Mouse (Mus musculus) adrenal gland, adult 2 months (tissue): ENCODE measurements around the gene Arl6ip4. TPM values are rescaled to one million over a fixed set of nuclear protein-coding genes. Genes with fewer than 3 reads are reported as not detected.
A peak's percentile ranks its signal among the peaks of the same experiment; 100 is the strongest.

ENCODE experiments used
- DNase-seq: peaks from one replicate; pipeline ENCODE4 v3.0.0; 2021
- polyA plus RNA-seq: library from polyadenylated mRNA; depleted of rRNA; stranded (reverse); fragments of >200 nt; gene quantifications from 2 replicates; pipeline ENCODE4 v1.2.3, GENCODE M21; 2012
- total RNA-seq, 2 experiments: library from RNA; stranded (reverse); gene quantifications; 2 replicates each; pipeline ENCODE4 v1.2.3; 2021

Arl6ip4 gene
- total and polyA plus RNA-seq, 3 experiments, result 18.8 to 56.3 (median 40.0) TPM

- no peak for DNase-seq
Observed at GRCm38 (mm10) chr5:124093852-124094604, 21.9 kb upstream of the Arl6ip4 start.

- no peak for DNase-seq
Observed at GRCm38 (mm10) chr5:124095077-124095581, 20.8 kb upstream of the Arl6ip4 start.

- DNase-seq, result peak; percentile 99
Observed at GRCm38 (mm10) chr5:124095596-124096232, 20.2 kb upstream of the Arl6ip4 start, which contains the start of gene Abcb9. Abcb9 (minus strand) TSS chr5:124095798.

- DNase-seq, result no peak
Observed at GRCm38 (mm10) chr5:124098923-124099322, 17.0 kb upstream of the Arl6ip4 start.

GRCm38 (mm10) chr5:124100128-124101044, 15.5 kb upstream of the Arl6ip4 start:
- no peak for DNase-seq

GRCm38 (mm10) chr5:124102326-124102725, 13.6 kb upstream of the Arl6ip4 start:
- no peak for DNase-seq

GRCm38 (mm10) chr5:124103020-124103419, 12.9 kb upstream of the Arl6ip4 start:
- DNase-seq, result no peak

GRCm38 (mm10) chr5:124103552-124103951, 12.3 kb upstream of the Arl6ip4 start:
- DNase-seq, result no peak

GRCm38 (mm10) chr5:124111077-124111741, 4.7 kb upstream of the Arl6ip4 start:
- no peak for DNase-seq

GRCm38 (mm10) chr5:124111742-124112497, 4.0 kb upstream of the Arl6ip4 start, which contains the start of gene Ogfod2:
Ogfod2 (plus strand) TSS chr5:124112297.
- DNase-seq, result peak; percentile 96

GRCm38 (mm10) chr5:124112531-124112930, 3.4 kb upstream of the Arl6ip4 start:
- no peak for DNase-seq

GRCm38 (mm10) chr5:124113030-124113429, 2.9 kb upstream of the Arl6ip4 start:
- DNase-seq, result peak; percentile 88

- DNase-seq, result no peak
Observed at GRCm38 (mm10) chr5:124114276-124115025, 1.4 kb upstream of the Arl6ip4 start.

GRCm38 (mm10) chr5:124115531-124115930, 358 bp upstream of the Arl6ip4 start:
- no peak for DNase-seq

- no peak for DNase-seq
Observed at GRCm38 (mm10) chr5:124119204-124119603, 3.3 kb downstream of the Arl6ip4 start.

- no peak for DNase-seq
Observed at GRCm38 (mm10) chr5:124122357-124122756, 6.5 kb downstream of the Arl6ip4 start.

GRCm38 (mm10) chr5:124125093-124125492, 9.2 kb downstream of the Arl6ip4 start:
- no peak for DNase-seq

- DNase-seq, result no peak
Observed at GRCm38 (mm10) chr5:124134261-124134660, 18.4 kb downstream of the Arl6ip4 start.

GRCm38 (mm10) chr5:124138066-124138465, 22.2 kb downstream of the Arl6ip4 start:
- no peak for DNase-seq

GRCm38 (mm10) chr5:124149028-124149427, 33.1 kb downstream of the Arl6ip4 start:
- no peak for DNase-seq
